Comparison of ENCODE assay signal across 15 mouse cellular contexts in the genomic region with DNA sequence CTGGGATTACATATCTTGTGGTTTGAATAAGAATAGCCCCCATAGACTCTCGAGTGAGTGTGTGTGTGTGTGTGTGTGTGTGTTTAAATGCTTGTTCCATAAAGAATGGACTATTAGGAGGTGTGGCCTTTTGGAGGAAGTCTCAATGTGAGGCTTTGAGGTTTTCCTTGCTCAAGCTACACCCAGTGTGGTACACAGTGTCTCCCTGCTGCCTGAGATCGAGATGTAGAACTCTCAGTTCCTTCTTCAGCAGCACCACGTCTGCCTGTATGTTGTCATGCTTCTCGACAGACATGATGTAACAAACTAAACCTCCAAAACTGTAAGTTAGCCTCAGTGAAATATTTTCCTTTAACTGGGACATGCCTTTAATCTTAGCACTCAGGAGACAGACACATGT. TPM values are rescaled to one million over a fixed set of nuclear protein-coding genes. Genes with fewer than 3 reads are reported as not detected.
DNase-seq lines count a peak whose midpoint lies in the region; ATAC-seq and TF ChIP-seq lines count a peak whose summit lies in the region.
"Had no signal": no experiment of that assay in that cellular context is flagged by ENCODE, and none has a peak within 500 bp of the region (broad histone marks: within the 10 kb centered on the region; RNA-seq: fewer than 3 reads in every experiment).

No protein-coding gene starts in this region.

- ATAC-seq in lung, postnatal 0 days: no peak
- ATAC-seq in erythroblast, adult 5-6 weeks (replicated peaks; ENCODE audit: low FRiP score, poor library complexity, severe bottlenecking): no peak

- H3K27me3 ChIP-seq in lung, postnatal 0 days (replicated peaks; ENCODE audit: insufficient read depth, low read length): no peaks in the 10 kb centered on the region
- no peaks in the 10 kb centered on the region for H3K27me3 ChIP-seq in splenic B cell, adult 2 months (ENCODE audit: control insufficient read depth, insufficient read depth, low read length, poor library complexity, severe bottlenecking)
- H3K27me3 ChIP-seq: hindbrain, embryonic 15.5 days; neural tube, embryonic 15.5 days had no signal

- H3K36me3 ChIP-seq in lung, postnatal 0 days (ENCODE audit: insufficient read depth, low read length): no peaks in the 10 kb centered on the region
- no peaks in the 10 kb centered on the region for H3K36me3 ChIP-seq in splenic B cell, adult 2 months (ENCODE audit: control insufficient read depth, insufficient read depth, low read length, poor library complexity, severe bottlenecking)

- no peak overlapping the region for H3K4me3 ChIP-seq in lung, postnatal 0 days (ENCODE audit: low read depth, low read length)
- H3K4me3 ChIP-seq: hindbrain, embryonic 15.5 days; neural tube, embryonic 15.5 days had no signal

- DNase-seq in adrenal gland, postnatal 14 days: peak; percentile 12
- no peak for DNase-seq in adrenal gland, postnatal 36 days
- DNase-seq in lung, postnatal 0 days (ENCODE audit: low spot score): peak; percentile 48
- no peak for DNase-seq in lung, postnatal 14 days
- peak; percentile 62 for DNase-seq in lung, postnatal 36 days
- DNase-seq in splenic B cell, adult 2 months (ENCODE audit: low read depth, low spot score): peak; percentile 65
- no peak for DNase-seq in ovary, postnatal 10 days (ENCODE audit: low spot score)
- DNase-seq: cerebellum, adult 8-10 months; gastrocnemius, postnatal 36 days; kidney, adult 11 months; kidney, postnatal 36 days; layer of hippocampus, postnatal 36 days had no signal

- WGBS in lung, postnatal 0 days: 72% methylated on average over 4 of the region's 4 CpGs

- no peak overlapping the region for H3K9ac ChIP-seq in lung, postnatal 0 days (replicated peaks; ENCODE audit: low read depth)
- H3K9ac ChIP-seq: hindbrain, embryonic 15.5 days; neural tube, embryonic 15.5 days had no signal

- TF ChIP-seq EP300 in lung, postnatal 0 days (IDR thresholded peaks at IDR 0.05): no peak

- no peak overlapping the region for H3K27ac ChIP-seq in lung, postnatal 0 days (ENCODE audit: low read length)
- H3K27ac ChIP-seq: hindbrain, embryonic 15.5 days; neural tube, embryonic 15.5 days had no signal

- H3K4me1 ChIP-seq in lung, postnatal 0 days (ENCODE audit: insufficient read depth, low read depth, low read length): peaks cover 9% of the 10 kb centered on the region

- H3K9me3 ChIP-seq in lung, postnatal 0 days (ENCODE audit: low read length): no peaks in the 10 kb centered on the region
- H3K9me3 ChIP-seq: hindbrain, embryonic 15.5 days; neural tube, embryonic 15.5 days had no signal

- H3K4me2 ChIP-seq in lung, postnatal 0 days (replicated peaks; ENCODE audit: low read depth, low read length): no peak overlapping the region
- H3K4me2 ChIP-seq: hindbrain, embryonic 15.5 days; neural tube, embryonic 15.5 days had no signal

- no peak for TF ChIP-seq CTCF in lung, postnatal 0 days (IDR thresholded peaks at IDR 0.05)

RNA-seq across cellular contexts. Expression of a gene that starts 2.1 kb away (rescaled TPM):
- 55.6 and 57.3 TPM in 2 replicates for total RNA-seq in adrenal gland, postnatal 14 days (2021)
- 10 to 100 TPM; 53.6 to 54.6 TPM for total RNA-seq in adrenal gland, postnatal 36 days (2021)
- polyA plus RNA-seq in lung, postnatal 0 days (2015; fragmentation: Nextera tagmentation; extraction: Ambion mirVana): 18.9 and 20.5 TPM in 2 replicates
- 227 and 253 TPM in 2 replicates for total RNA-seq in erythroblast, adult 5-6 weeks (2015; ENCODE audit: low replicate concordance)
- 245 and 285 TPM in 2 replicates for total RNA-seq in erythroblast, adult 5-6 weeks (2017; ENCODE audit: low replicate concordance)

Comparison
In these comparisons a context has a peak if more than half of its experiments do, and no peak if none do; other contexts are left out.
1. DNase-seq: peak in adrenal gland, postnatal 14 days (single experiment), lung, postnatal 0 days (single experiment), lung, postnatal 36 days (single experiment) and splenic B cell, adult 2 months (single experiment); none in adrenal gland, postnatal 36 days (0 of 2), lung, postnatal 14 days (single experiment) and ovary, postnatal 10 days (single experiment).